Mouse (Mus musculus) lung, postnatal 0 days (tissue): ENCODE results near the gene Ldb1.

Experiments
- CTCF ChIP-seq: IDR thresholded peaks from 2 replicates; pipeline ENCODE4 v1.5.1; 2016; ENCODE audit warnings: antibody characterized with exemption, mild to moderate bottlenecking
- EP300 ChIP-seq: IDR thresholded peaks from 2 replicates; pipeline ENCODE4 v1.6.1; 2016; ENCODE audit warnings: antibody characterized with exemption, mild to moderate bottlenecking, control low read depth

GRCm38 (mm10) chr19:46058466-46058865 is 13.5 kb upstream of the Ldb1 start:
- TF ChIP-seq CTCF: no peak
- TF ChIP-seq EP300: no peak
